Mouse (Mus musculus) erythroblast, embryonic 14.5 days (primary cell): ENCODE results near the gene Tfap4. TPM values are rescaled to one million over a fixed set of nuclear protein-coding genes. Genes with fewer than 3 reads are reported as not detected.

Source experiments
- H3K27me3 ChIP-seq: 2 replicates; pipeline ENCODE4 v1.6.1; 2012; ENCODE audit warnings: inconsistent platforms; ENCODE audit not compliant: control insufficient read depth
- H3K36me3 ChIP-seq: 2 replicates; pipeline ENCODE4 v1.6.1; 2012; ENCODE audit warnings: mild to moderate bottlenecking, inconsistent platforms; ENCODE audit not compliant: control insufficient read depth
- H3K4me1 ChIP-seq: 2 replicates; pipeline ENCODE4 v1.6.1; 2012; ENCODE audit warnings: inconsistent platforms; ENCODE audit not compliant: control insufficient read depth
- H3K4me3 ChIP-seq: replicated peaks from 2 replicates; pipeline ENCODE3; 2012; ENCODE audit warnings: moderate library complexity, mild to moderate bottlenecking, inconsistent platforms
- H3K9me3 ChIP-seq: 2 replicates; pipeline ENCODE4 v1.6.1; 2012; ENCODE audit warnings: low read length, inconsistent platforms, mixed read lengths; ENCODE audit not compliant: control insufficient read depth
- GATA1 ChIP-seq: IDR thresholded peaks from 2 replicates; pipeline ENCODE4 v1.6.1; 2012; ENCODE audit warnings: low read length, inconsistent platforms, mixed read lengths
- TAL1 ChIP-seq: IDR thresholded peaks from 3 replicates; pipeline ENCODE4 v1.6.1; 2012; ENCODE audit warnings: low read length, inconsistent platforms, mixed read lengths
- polyA plus RNA-seq: library from polyadenylated mRNA; stranded (reverse); fragments of >175 nt; gene quantifications from 2 replicates; pipeline ENCODE4 v1.2.3, GENCODE M21; 2012

Gene Tfap4
- polyA plus RNA-seq, 1 experiment: 1.0 TPM

GRCm38 (mm10) chr16:4558384-4558979, 1.2 kb downstream of the Tfap4 start:
- TF ChIP-seq GATA1 (no peak), TAL1 (no peak)
- peaks cover 28% of the 10 kb centered on the region for H3K36me3 ChIP-seq
- H3K27me3 ChIP-seq: peaks cover 8% of the 10 kb centered on the region
- H3K4me1 ChIP-seq: peaks cover 78% of the 10 kb centered on the region
- peak overlapping the region; percentile 90 for H3K4me3 ChIP-seq
- H3K9me3 ChIP-seq: peaks cover 2% of the 10 kb centered on the region; the same call in 1 of the 2 replicates

DNA sequence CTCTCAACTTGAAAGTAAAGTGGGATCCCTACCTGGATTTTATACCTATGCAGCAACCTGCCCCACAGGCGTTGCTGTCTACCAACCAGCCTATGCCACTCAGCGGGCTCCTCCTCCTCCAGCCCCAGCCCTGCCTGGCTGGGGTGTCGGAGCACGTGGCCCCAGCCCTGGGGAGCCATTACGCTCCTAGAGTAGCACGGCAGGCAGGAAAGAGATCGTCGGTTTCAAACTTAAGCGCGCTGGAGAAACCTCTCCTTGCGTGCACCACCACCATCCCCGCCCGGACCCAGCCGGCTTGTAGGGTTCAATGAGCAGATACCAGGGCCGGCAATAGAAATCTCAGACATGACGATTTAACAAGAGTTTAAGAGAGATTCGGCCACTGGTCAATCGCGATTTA, 1.7 kb downstream of the Tfap4 start:
- peak overlapping the region; percentile 90 for H3K4me3 ChIP-seq

GRCm38 (mm10) chr16:4557085-4557484, 2.6 kb downstream of the Tfap4 start:
- TF ChIP-seq TAL1: no peak
- no peak for TF ChIP-seq GATA1
- Histone ChIP-seq H3K4me1 (peaks cover 92% of the 10 kb centered on the region), H3K27me3 (peaks cover 8% of the 10 kb centered on the region), H3K36me3 (peaks cover 41% of the 10 kb centered on the region), H3K9me3 (peaks cover 2% of the 10 kb centered on the region; the same call in 1 of the 2 replicates), H3K4me3 (peak overlapping the region; percentile 90)

More for the DNA sequence above, 1.7 kb downstream of the Tfap4 start:
- Histone ChIP-seq H3K36me3 (peaks cover 34% of the 10 kb centered on the region), H3K4me1 (peaks cover 83% of the 10 kb centered on the region), H3K27me3 (peaks cover 8% of the 10 kb centered on the region), H3K9me3 (peaks cover 2% of the 10 kb centered on the region; the same call in 1 of the 2 replicates)
- no peak for TF ChIP-seq TAL1
- TF ChIP-seq GATA1: no peak

- H3K36me3 ChIP-seq: peaks cover 56% of the 10 kb centered on the region
- H3K27me3 ChIP-seq: peaks cover 1% of the 10 kb centered on the region; the same call in 1 of the 2 replicates
- TF ChIP-seq TAL1 (no peak), GATA1 (peak; percentile 82)
- no peak overlapping the region for H3K4me3 ChIP-seq
- H3K4me1 ChIP-seq: peaks cover 96% of the 10 kb centered on the region
- H3K9me3 ChIP-seq: peaks cover 2% of the 10 kb centered on the region; the same call in 1 of the 2 replicates
Measured at GRCm38 (mm10) chr16:4555555-4555954, 4.1 kb downstream of the Tfap4 start.

- H3K36me3 ChIP-seq: peaks cover 75% of the 10 kb centered on the region
- peaks cover 73% of the 10 kb centered on the region for H3K4me1 ChIP-seq
- no peaks in the 10 kb centered on the region for H3K27me3 ChIP-seq
- peaks cover 2% of the 10 kb centered on the region; the same call in 1 of the 2 replicates for H3K9me3 ChIP-seq
- TF ChIP-seq GATA1 (no peak), TAL1 (no peak)
- H3K4me3 ChIP-seq: peak overlapping the region; percentile 60
Measured at GRCm38 (mm10) chr16:4552829-4553550, 6.7 kb downstream of the Tfap4 start.

GRCm38 (mm10) chr16:4551885-4552284, 7.8 kb downstream of the Tfap4 start:
- no peak overlapping the region for H3K4me3 ChIP-seq
- peaks cover 2% of the 10 kb centered on the region; the same call in 1 of the 2 replicates for H3K9me3 ChIP-seq
- peaks cover 77% of the 10 kb centered on the region for H3K36me3 ChIP-seq
- no peak for TF ChIP-seq GATA1
- no peak for TF ChIP-seq TAL1
- H3K27me3 ChIP-seq: no peaks in the 10 kb centered on the region
- peaks cover 62% of the 10 kb centered on the region for H3K4me1 ChIP-seq

GRCm38 (mm10) chr16:4551056-4551455, 8.6 kb downstream of the Tfap4 start:
- Histone ChIP-seq H3K4me3 (no peak overlapping the region), H3K4me1 (peaks cover 54% of the 10 kb centered on the region), H3K9me3 (peaks cover under 1% of the 10 kb centered on the region; the same call in 1 of the 2 replicates), H3K36me3 (peaks cover 80% of the 10 kb centered on the region), H3K27me3 (no peaks in the 10 kb centered on the region)
- TF ChIP-seq TAL1: no peak
- TF ChIP-seq GATA1: no peak

GRCm38 (mm10) chr16:4548953-4549688, 10.5 kb downstream of the Tfap4 start:
- TF ChIP-seq GATA1: no peak
- TF ChIP-seq TAL1: no peak
- Histone ChIP-seq H3K4me1 (peaks cover 40% of the 10 kb centered on the region), H3K27me3 (no peaks in the 10 kb centered on the region), H3K36me3 (peaks cover 79% of the 10 kb centered on the region), H3K4me3 (no peak overlapping the region), H3K9me3 (no peaks in the 10 kb centered on the region)

GRCm38 (mm10) chr16:4547611-4548010, 12.0 kb downstream of the Tfap4 start:
- H3K36me3 ChIP-seq: peaks cover 70% of the 10 kb centered on the region
- H3K4me3 ChIP-seq: no peak overlapping the region
- peaks cover 34% of the 10 kb centered on the region for H3K4me1 ChIP-seq
- no peaks in the 10 kb centered on the region for H3K27me3 ChIP-seq
- no peak for TF ChIP-seq GATA1
- no peak for TF ChIP-seq TAL1
- H3K9me3 ChIP-seq: no peaks in the 10 kb centered on the region
